Mouse (Mus musculus): ENCODE data around the gene Tbc1d1. TPM values are rescaled to one million over a fixed set of nuclear protein-coding genes. Genes with fewer than 3 reads are reported as not detected.

The Tbc1d1 gene
- polyA plus RNA-seq, 1 experiment from 2014 or later, result 15.4 TPM

DNA sequence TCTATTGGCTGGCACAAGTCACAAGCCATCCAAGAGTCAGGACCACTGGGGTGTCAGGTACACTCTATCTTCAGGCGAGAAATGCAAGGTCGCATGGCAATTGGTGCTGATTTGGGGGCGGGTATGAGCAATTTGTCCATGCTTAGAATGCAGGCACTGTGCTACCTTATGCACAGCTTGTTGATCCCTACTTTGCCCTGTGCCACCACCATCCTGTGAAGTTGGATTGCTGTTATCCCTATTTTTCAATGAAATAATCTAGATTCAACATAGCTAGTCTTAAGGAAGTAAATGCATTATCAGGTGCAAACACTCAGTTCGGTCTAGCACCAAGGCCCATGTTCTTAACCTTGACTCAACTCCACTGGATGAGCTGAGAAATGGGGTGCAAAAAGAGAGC is 244.6 kb downstream of the Tbc1d1 start:
- ATAC-seq (ENCODE audit: low FRiP score) (no peak), DNase-seq (ENCODE audit: low spot score) (no peak)
- no peaks in the 10 kb centered on the region for H3K4me1 ChIP-seq (replicated peaks; ENCODE audit: control insufficient read depth, insufficient read depth, low read length)
- H3K9ac ChIP-seq, result no peak overlapping the region
- H3K4me3 ChIP-seq (replicated peaks; ENCODE audit: low read length), result no peak overlapping the region
- WGBS, result 90% methylated on average over 4 of the region's 4 CpGs
- H3K36me3 ChIP-seq (replicated peaks; ENCODE audit: control insufficient read depth, insufficient read depth), result no peaks in the 10 kb centered on the region
- H3K27ac ChIP-seq, result no peak overlapping the region
- no peak overlapping the region for H3K4me2 ChIP-seq (replicated peaks)
- no peaks in the 10 kb centered on the region for H3K27me3 ChIP-seq (ENCODE audit: control insufficient read depth, insufficient read depth, low read length)
- no peaks in the 10 kb centered on the region for H3K9me3 ChIP-seq (ENCODE audit: control insufficient read depth, low read length)

Small RNAs within 50 kb of the gene (microRNA-seq; reads per million reads assigned to microRNA genes)
- gene Gm22395, result not detected

Other genes with a start within 250 kb of the Tbc1d1 start
- gene Rell1, start 187.4 kb upstream of the Tbc1d1 start, polyA plus RNA-seq (2014; fragmentation: Nextera tagmentation; extraction: Ambion mirVana), result 4.9 and 6.2 TPM in 2 replicates
- 19.2 and 21.6 TPM in 2 replicates for gene Pgm2, start 63.4 kb upstream of the Tbc1d1 start, polyA plus RNA-seq (2014; fragmentation: Nextera tagmentation; extraction: Ambion mirVana)